Mouse (Mus musculus) thymus, adult 2 months (tissue): ENCODE measurements around the gene Calcoco1.

ENCODE experiments used
- CTCF ChIP-seq: fragments of 200-500 bp; IDR thresholded peaks from 2 replicates; pipeline ENCODE4 v1.5.1; 2012; ENCODE audit warnings: mild to moderate bottlenecking, control low read depth, low read length, moderate library complexity, borderline replicate concordance; ENCODE audit not compliant: control insufficient read depth, poor library complexity, insufficient read depth; ENCODE audit errors: extremely low read depth
- POLR2A ChIP-seq: fragments of 200-500 bp; IDR thresholded peaks from 2 replicates; pipeline ENCODE4 v1.6.1; 2012; ENCODE audit warnings: mild to moderate bottlenecking, low read length, control low read depth, moderate library complexity; ENCODE audit not compliant: control insufficient read depth, poor library complexity, insufficient read depth; ENCODE audit errors: extremely low read depth

GRCm38 (mm10) chr15:102743996-102744395 is 22.0 kb upstream of the Calcoco1 start:
- TF ChIP-seq CTCF (no peak), POLR2A (no peak)
